Mouse (Mus musculus) frontal cortex, postnatal 14 days (tissue): ENCODE measurements at regions not wholly inside any gene's neighbourhood (a gene's known extent, or its start where the extent isn't known, plus 50 kb on each side); places are given as distances from the start of the nearest gene placed in this dataset.
"Not testable (repeated sequence)": the region's sequence is repeated elsewhere in the genome, so short reads cannot be mapped to it uniquely, and the experiment has no call there.

Experiments
- DNase-seq, 2 experiments: peaks; one replicate each; pipeline ENCODE4 v3.0.0; 2022; ENCODE audit warnings: low spot score in 2 of 2

DNA sequence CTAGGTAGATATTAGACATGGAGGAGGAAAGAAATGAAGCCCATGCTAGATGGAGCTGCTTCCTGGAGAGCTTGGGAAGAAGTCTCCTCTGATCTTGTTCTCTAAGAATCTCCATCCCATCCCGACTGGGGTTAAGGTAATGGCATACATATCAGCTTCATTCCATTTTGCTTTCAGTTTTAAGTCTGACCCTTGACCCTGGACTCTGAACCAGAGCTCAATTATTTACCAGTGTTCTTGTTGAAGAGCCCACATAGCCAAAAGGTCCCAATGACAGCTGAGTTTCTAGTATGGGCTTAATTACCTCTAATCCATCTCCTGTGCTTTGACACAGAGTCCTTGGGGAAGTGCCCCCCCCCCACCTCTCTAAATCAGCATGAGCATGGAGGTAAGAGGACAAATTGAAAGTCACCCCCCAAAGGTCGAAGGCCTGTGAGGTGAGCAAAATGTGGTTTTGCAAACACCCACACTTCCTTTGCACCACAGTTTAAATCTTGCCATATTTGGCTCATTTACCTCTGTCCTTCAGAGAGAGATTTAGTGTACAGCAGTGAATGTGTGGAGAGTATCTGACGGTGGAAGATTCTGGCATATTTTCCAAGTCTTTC, 371.5 kb downstream of the Ets1 start:
- DNase-seq, result no peak

DNA sequence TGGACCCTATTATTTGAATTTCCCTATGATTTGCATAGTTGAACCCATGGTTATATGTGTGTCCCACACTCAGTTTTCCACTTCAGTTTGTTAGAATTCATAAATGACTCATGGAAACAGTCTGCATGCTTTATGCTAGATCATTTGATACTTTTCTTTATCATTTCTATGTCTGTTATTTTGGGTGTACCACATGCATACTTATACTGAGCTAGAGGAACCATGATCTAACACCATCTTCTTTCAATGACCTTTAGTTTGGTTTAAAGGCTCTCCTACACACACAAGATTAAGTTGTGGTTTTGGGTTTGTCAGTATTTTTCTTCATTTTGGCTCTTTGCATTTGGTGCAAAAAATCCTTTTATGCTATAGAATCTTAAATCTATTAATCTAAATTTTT, 375.2 kb downstream of the Ets1 start:
- no peak for DNase-seq

DNA sequence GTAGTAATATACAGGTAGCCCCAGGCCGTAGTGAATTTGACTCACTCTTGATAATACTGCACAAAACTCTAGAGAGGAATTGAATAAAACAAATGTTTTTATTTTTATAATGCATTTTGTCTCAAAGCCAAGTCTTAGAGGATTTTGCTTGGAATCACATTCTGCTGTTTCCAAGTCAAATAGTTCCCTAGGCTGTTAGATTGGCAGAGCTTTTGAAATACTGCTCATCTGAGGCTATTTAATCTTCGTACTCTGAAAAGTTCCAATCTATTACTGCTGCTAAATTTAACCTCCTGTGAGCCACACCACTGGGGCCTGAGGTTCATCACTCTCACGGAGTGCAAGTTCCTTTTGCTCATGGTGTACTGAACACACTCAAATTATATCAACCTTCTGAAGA, 399.4 kb downstream of the Ets1 start:
- DNase-seq, result no peak

DNA sequence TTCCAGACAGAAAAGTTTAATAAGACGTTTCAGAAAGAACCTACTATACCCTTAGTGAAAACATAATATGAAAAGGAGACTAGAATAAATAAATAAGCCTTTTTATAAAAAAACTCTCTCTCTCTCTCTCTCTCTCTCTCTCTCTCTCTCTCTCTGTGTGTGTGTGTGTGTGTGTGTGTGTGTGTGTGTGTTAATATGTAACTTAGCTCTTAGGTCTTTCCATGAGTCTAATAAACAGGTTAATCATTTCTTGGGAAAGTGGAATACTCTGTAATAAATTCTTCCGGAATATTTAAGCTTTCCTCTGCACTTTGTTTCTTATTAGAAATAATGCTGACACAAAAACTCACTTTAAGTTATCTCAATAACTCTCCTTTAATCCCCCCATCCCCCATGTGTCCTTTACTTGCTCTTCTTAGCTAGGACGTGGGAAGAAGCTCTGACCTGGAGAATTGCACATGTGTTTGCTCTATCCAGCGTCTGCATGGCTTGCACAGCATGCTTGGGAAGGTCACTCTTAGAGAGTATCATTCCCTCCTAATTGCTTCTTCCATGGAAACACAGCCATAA, 403.3 kb downstream of the Ets1 start:
- no peak for DNase-seq

DNA sequence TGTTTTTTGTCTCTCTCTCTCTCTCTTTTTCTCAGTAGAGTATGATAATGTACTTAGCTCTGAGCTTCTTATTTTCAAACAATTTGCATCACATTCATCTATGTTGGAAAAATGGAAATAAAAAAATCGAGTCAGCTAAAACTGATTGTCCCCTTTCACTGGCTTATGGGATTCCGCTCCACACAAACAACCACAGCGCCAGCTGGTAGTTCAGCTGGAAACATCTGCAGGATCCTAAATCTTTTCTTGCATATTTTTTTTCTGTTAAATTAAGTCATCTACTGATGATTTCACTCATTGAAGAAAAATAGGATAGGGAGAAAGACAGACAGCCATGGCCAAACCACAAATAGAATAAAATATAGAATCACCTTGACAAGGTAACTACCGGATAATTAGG, 414.8 kb downstream of the Ets1 start:
- DNase-seq, result no peak

DNA sequence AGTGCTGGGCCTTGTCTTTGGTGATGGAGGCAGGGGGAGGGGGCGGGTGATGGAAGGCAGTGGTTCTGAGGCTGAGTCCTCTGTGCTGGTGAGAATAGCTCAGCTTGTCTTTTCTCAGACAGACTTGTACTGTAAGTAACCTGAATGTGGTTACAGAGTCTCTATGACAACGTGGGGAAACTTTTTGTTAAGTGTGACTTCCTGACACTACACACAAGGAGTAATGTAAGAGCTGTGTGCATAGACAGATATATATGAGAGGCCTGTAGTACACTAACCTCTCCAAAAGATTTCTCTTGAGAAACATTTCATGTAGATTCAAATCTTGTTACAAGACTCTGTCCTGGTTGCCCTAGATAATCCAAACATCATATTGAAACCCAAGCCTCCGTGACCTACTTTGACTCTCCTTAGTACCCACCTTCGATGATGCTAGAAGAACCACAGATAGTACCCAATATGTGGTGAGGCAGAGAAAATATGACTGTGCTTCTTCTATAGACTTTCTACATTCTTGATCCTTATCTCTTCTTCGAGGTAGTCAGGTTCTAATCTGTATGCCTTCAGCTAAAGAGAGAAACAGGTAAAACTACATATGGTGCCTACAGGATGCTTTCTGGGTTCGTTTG, 424.7 kb downstream of the Ets1 start:
- no peak for DNase-seq

DNA sequence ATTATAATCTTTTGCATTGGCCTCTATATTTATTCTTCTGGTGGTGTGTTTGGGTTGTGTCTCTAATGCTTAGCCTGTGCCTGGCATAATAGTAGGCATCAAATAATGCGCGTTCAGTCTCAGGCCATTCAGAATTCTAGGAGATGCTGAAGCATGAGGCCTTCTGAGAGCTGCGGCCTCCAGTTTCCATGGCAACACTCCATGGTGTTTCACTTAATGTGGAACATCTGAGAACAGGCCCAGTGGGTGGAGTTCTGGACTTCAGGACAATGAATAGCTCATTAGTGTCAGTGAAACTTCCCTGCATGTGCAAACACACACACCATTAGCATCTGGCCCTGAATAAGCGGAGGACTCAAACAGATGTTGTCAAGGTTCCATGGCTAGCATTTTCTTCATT, 426.5 kb downstream of the Ets1 start:
- peak; percentile 22 to 23 for DNase-seq

DNA sequence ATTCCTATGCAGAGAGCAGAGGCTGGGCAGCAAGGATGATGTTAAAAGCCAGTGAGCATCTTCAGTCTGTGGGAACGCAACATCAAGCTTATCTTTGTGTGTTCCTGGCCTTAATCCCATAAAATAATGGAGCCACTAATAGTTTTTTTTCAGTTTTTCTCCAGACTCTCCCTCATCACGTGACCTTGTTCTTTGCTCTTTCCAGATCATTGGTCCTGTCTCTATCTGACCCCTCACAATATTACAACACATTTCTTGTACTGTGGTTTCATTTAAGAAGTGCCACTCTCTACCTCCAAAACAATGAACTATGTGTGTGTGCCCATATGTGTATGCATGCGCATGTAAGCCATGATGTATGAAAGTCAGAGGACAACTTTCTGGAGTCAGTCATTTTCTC, 429.3 kb downstream of the Ets1 start:
- no peak for DNase-seq

DNA sequence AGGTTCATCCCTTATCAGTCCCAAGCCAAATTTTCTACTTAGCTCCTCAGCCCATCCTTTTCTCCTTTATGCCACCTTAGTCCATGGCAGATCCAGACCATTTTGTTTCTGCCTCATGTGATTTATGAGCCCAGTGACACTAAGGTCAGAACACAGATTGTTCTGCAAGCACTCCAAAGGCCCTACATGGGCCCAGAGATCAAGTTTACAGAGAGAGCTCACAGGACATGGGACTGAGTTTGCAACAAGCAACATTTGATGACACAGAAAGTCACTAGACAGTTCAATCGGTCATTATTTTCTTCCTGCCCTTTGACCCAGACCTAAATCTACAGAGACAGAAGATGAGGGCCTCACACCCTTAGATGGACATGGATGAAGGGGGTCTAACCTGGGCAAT, 431.5 kb downstream of the Ets1 start:
- no peak for DNase-seq

DNA sequence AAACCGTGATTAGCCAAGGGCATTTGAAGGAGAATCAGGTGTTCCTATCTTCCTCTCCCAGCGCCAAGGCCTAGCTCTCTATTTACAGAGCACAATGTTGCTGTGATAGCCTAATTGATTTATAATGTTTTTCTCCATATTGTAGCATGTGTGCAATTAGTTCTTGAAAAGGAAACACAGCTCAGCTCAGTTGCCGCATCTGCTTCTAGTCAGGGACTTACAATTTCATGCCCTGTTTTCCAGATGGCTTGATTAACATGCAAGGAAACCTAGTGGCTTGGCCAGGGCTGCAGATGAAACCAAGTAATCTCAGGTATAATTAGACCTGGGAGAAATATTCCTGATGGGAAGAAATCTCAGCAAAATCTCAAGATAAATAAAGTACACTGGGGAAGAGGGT, 434.1 kb downstream of the Ets1 start:
- DNase-seq, result no peak

DNA sequence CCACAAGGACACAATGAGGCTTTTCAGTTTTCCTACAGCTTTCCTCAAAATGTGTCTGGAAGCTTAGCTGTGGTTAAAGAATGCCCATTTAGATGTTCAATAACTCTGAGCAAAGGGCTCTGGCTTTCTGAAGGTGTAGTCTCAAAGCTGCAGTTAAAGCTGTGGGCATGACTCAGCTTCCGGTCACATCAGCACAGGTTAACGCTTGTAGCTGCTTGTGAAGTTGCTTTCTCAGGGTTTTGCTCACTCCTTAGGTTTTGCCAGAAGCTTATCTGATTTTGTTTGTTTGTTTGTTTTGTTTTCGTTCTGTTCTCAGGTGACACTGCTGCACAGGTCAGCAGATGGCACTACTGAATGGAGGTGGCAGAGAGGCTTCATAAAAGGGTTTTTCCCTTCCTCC, 444.2 kb downstream of the Ets1 start:
- no peak for DNase-seq

DNA sequence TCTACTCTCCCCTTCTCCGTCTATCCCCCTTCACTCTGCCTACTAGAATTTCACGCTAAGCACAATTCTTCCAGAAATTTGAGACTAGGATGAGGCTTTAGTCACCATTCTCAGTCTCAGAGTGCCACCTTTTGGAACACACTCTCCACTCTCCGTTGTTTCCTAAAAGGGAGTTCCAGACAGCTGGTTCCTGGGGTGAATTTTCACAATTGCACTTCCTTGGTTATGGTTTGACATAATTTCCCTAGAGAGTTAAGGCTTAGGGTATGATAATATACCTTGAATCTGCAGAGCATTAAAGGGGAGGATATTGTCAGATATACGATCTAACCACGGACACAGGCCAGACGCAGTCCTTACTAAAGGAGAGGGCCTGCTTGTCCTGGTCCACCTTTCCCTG, 444.8 kb downstream of the Ets1 start:
- DNase-seq, result peak in 1 of 2 experiments; percentile 10

DNA sequence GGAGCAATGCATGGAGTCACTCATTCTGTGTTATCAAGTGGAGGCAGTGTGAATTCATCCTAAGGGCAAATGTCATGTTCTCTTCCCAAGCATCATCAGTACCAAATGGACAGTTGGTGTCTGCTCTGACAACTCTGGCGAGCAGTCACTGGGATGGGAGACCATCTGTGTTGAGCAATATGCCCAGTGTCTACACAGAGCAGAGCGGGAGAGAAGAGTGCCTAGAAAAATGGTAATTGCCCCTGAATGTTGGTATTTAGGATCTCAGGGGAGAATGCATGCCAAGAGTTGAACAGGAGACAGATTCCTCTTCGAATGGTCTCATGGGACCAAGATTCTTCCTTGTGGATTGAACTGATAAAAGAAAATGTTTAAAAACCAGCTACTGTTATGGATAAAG, 454.0 kb downstream of the Ets1 start:
- no peak for DNase-seq

DNA sequence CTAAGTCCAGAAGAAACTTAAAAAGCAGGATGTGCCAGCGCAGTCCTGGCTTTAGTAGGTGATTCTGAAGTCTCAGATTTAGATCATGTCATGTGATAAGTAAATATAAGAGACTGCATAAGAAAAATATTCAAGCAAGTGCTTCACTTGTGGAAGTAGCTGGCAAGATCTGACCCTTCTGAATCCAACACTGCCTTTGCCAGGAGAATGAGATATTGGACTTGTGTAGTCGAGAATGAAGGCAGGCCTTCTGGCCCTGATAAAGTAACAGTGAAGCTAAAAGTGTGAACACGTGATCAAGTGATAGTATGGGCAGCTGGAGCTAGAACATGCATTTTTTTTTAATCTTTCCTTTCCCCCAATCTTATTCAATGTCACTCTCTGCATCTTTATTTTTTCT, 455.6 kb downstream of the Ets1 start:
- no peak for DNase-seq

DNA sequence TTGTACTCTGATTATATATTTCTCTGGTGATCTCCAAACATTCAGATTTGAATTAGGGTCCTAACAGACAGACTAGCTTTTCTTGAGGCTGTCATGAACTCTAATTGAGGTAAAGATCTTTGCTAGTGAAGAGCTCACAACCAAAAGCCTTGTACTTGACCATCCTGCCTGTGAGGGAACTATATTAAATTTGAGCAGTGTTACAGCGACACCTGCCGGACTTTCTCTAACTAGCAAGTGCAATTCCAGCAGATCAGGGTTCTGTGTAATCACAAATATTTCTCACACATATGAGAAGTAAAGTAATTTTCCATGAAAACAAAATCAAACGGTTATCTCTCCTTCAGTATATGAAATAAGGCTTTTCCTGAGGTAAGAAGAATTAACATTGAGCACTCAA, 459.6 kb downstream of the Ets1 start:
- peak; percentile 19 to 75 for DNase-seq

DNA sequence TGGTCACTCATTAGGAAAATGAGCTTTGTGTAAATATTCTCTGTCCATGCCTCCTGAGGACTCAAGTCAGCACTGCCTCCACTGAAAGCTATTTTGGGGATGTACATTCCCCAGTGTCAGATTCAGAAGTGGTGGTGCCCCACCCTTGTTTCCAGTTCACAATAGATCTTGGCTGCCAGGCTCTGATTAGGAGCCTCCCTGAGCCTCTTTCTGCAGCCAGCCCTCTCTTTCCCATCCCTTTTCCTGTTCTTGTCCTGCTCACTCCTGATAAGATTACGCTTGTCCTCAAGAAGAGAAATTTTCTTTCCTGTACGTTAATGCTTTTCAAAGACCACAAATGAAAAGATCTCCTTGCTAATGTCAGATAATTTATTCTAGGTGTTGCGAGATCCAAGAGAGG, 465.2 kb downstream of the Ets1 start:
- DNase-seq, result no peak

DNA sequence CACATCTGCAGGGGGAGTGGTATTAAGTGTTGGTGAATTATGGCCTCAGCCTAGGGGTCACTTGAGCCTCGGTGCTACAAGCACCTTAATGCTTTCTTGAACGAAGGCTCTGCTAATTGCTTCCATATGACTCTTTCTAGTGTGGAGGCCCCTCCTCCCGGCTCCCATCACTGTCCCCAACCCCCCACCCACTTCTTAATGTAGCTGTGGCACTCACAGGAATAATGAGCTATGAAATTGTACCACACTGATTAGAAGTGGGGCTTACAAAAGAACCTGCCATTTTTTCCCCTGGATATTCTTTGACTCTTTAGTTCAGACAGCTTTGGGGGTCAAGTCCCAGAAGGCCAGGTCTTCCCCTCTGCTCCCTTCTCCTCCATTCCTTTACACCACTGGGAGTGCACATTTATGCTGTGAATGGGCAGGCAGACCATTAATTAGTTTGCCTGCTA, 468.6 kb downstream of the Ets1 start:
- DNase-seq, result no peak

DNA sequence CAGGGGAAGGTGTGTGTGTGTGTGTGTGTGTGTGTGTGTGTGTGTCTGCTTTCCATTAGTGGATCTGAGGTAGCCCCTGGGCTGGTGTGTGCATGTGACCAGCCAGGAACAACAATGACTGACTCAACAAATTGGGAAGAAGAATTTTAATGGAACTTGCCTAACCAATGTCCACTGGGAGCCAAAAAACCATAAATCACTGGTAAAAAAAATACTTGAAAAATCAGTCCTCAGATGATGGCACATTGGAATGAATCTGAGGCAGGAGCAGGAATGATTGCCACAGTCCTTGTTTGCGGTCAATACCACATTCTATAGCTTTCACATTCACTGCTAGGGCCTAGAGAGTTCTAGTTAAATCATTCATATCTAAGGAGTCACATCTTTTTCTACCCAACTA, 487.8 kb downstream of the Ets1 start:
- no peak for DNase-seq

DNA sequence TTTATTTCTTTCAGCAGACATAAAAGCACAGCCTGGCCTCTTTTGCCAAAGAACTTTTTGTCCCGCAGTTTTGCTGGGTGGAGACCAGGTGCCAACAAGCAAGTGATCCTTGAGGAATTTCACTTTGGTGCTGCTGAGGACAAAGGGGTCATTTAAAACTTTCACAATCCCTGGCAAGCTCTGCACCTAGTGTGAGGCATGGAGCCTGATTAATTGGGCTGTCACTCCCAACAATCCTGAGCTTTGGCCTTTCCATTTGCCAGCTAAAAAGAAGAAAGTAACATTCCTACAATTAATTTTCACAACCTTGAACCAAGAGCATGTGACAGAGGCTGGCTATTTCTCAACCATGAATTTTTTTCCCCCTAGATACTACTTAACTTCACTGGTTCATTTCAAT, 516.2 kb downstream of the Ets1 start:
- DNase-seq, result no peak

DNA sequence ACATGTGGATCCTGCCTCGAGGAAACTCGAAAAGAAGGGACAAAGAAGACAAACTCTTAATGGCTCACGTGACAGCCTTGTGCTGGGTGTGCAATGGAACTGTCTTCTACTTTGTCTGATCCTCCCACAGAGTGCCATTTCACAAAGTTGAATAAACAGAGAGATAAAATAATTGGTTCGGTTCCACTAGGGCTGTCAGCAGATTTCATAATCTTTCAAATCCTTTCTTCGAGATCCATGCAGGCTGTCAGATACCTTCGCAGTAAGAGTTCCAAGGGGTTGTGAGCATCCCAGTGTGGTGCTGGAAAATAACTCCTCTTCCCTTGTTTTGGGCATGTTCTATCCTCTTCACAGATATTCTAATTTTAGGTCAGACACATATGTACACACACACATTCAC, 532.1 kb downstream of the Ets1 start:
- no peak for DNase-seq

DNA sequence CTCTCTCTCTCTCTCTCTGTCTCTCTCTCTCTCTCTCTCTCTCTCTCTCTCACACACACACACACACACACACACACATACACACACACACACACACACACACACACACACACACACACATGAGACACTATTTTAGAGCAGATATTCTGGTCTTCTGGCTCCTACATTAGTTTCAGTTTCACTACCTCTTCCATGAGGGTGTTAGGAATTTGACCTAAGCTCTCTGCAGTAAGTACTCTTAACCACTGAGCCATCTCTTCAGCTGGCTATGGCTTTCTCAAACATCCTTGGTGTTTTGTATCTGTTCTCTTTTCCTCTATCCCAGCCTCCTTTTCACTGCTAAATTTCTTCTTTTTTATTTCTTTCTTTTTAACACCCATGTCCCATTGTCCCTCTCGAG, 533.1 kb downstream of the Ets1 start:
- DNase-seq, result not testable (repeated sequence)

DNA sequence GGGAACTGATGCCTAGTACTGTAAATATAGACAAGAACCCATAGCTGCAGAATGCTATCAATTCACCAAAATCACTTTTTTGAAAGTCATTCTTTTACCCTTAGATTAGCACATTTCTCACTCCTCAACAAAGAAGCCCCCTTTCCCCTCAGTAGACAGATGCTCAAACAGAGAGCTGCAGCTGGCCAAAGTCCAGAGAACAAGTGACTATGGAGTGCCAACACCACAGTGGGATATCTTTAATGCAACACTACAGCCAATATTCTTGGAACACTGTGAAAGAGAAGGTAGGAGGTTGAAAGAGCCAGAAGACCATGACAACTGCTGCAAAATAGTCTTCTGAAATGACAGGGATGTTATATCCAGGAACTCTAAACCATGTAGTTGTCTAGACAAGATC, 544.0 kb downstream of the Ets1 start:
- no peak for DNase-seq

DNA sequence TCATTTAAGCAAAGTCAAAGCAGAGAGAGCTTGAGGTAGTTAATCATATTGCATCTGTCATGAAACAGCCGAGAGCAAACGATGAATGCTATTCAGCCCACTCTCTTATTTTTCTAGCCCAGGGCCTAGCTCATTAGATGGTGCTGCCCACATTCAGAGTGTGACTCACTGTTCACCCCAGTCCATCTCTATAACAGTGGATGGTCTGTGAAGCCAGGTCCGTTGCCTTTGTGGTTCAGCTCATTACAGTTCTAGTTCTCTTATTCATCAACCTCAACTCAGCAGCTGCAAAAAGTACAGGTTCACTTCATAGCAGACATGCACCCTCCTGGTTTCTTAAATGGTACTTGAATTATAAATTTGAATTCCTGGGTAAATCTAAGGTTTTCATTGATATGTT, 551.2 kb downstream of the Ets1 start:
- no peak for DNase-seq

DNA sequence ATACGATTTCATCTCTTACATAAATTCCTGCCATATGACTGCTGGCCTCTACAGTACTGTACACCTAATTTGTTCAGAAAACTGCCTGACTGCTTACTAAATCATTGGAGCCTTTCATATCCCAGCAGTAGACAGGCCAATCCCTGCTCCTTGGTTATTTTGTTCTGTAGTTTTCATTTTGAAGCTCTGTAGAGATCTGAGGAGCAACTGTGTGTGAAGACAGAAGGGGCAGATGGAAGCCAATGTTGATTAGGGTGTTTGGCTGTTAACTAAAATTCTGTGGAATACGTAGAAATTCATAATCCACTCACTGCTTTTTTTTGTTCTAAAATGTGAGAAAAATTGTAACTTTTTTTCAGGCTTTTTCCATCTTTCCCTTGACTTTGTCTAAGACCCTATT, 573.1 kb downstream of the Ets1 start:
- no peak for DNase-seq
